Mouse (Mus musculus) kidney, postnatal 36 days (tissue): ENCODE measurements at regions not wholly inside any gene's neighbourhood (a gene's known extent, or its start where the extent isn't known, plus 50 kb on each side); places are given as distances from the start of the nearest gene placed in this dataset.
A peak's percentile ranks its signal among the peaks of the same experiment; 100 is the strongest.
"Not testable (repeated sequence)": the region's sequence is repeated elsewhere in the genome, so short reads cannot be mapped to it uniquely, and the experiment has no call there.

Source experiments
- DNase-seq, 2 experiments: peaks; one replicate each; pipeline ENCODE4 v3.0.0; 2021 to 2022; ENCODE audit warnings: mixed read lengths in 2 of 2

DNA sequence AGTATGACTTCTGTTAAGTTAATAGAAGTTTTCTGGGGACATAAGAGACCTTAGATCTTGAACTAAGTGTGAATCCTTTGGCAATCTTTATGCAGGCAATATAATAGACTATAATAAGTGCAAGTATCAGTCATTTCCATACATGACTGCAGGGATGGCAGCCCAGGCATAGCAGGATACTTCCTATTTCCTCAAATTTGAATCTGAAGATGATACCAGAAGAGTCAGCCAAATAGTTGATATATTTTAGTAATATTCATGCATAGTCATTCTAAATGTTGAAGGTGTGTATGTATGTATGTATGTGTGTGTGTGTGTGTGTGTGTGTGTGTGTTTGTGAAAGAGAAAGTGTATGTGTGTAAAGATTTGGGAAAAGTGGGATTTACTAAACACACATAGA is 64.3 kb downstream of the Prl2c2 start:
- DNase-seq, result not testable (repeated sequence)

DNA sequence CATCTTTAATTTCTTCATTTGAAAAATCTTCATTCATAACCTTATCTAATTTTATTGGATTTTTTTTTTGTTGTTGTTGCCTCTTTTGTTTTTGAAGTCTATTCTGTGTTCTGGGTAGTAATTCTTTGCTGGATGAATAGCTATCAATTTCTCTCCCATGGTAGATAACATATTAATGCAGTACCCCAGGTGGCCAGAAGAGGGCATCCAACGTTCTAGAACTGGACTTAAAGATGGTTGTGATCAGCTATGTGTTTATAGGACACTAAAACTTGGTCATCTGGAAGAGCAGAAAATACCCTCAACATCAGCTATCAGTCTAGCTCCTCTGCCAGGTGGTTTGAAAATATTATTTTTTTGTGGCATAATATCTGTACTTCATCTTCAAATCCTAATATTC is 70.1 kb downstream of the Prl2c2 start:
- DNase-seq, result peak in 1 of 2 experiments; percentile 51

DNA sequence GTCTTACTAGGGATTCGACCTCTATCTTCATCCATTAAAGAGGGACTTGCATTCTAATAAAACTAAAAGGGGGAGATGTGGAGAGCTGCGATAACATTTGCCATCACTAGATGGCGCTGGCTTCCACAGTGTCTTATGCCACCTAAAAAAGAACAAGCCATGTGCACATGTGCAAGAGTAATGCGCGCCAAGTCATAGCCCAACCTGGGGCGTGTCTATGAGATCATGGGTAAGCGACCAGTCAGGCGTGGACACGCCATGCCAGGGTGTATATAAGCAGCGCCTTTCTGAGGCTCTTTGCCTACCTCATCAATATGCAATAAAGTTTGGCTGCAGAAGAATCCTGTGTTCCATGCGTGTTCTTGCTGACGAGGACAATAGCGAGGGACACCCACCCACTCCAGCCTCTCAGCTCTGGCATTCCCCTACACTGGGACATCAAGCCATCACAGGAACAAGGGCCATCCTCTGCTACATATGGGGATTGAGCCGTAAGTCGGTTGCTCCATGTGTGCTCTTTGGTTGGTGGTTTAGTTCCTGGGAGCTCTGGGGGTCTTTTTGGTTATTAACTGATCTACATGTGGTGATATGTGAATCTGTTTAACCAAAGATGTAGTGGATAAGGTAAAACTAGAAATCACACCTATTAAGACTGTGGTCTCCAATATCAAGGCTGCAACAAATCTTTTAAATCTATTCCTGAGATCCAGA is 73.1 kb downstream of the Prl2c2 start:
- not testable (repeated sequence) for DNase-seq

DNA sequence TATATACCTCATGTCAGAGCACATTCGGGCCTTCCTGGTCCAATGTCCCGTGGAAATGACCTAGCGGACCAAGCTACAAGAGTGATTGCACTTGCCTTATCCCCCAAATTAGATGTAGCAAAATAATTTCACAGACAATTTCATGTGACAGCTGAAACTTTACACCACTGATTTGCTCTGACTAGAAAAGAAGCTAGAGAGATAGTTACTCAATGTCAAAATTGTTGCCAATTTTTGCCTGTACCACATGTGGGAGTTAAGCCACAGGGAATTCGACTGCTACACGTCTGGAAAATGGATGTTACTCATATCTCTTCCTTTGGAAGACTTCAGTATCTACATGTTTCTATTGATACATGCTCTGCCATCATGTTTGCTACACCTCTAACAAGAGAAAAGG is 74.6 kb downstream of the Prl2c2 start:
- DNase-seq, result no peak

DNA sequence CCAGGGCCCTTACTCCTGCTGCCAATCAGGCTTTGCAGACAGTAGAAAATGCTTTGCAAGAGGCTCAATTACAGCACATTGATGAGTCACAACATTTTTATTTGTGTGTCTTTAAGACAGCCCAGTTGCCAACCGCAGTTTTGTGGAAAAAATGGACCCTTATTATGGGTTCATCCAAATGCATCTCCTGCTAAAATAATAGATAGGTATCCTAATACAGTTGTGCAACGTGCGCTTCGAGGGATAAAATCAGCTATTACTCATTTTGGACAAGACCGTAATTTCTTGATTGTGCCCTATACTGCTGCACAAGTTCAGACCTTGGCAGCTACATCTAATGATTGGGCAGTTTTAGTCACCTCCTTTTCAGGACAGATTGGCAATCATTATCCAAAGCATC is 75.4 kb downstream of the Prl2c2 start:
- DNase-seq, result no peak

DNA sequence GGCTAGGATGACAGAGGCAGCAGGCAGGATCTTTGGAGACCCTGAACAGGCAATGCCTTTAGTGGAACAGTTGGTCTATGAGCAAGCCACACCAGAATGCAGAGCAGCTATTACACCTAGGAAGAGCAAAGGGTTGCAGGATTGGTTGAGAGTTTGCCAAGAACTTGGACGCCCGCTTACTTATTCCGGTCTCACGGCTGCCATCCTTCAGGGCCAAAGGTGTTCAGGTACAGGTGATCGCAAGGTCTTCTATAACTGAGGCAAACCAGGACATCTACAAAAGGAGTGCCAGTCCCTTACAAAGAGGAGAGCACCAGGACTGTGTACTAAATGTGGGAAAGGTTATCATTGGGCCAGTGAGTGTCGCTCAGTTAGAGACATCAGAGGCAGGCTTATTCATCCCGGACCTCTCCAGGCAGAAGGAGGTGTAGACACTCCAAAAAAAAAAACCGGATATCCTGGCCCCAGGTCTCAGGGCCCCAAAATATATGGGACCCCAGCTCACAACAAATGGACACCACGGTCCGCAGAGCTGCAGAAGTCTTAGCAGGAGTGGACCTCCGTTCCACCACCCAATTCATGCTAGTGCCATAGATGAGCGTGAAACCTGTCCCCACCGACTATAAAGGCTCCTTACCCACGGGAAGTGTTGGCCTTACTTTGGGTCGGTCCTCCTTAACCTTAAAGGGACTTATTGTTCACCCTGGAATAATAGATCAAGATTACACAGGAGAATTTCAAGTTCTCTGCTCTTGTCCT is 77.4 kb downstream of the Prl2c2 start:
- DNase-seq, result no peak

DNA sequence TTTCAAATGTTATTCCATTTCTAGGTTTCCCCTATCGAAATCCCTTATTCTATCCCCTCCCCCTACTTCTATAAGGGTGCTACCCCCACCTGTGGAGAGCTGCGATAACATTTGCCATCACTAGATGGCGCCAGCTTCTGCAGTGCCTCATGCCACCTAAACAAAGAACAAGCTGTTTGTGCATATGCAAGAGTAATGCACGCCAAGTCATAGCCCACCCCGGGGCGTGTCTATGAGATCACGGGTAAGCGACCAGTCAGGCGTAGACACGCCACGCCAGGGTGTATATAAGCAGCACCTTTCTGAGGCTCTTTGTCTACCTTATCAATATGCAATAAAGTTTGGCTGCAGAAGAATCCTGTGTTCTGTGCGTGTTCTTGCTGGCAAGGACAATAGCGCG is 79.6 kb downstream of the Prl2c2 start:
- DNase-seq, result peak in 1 of 2 experiments; percentile 8

DNA sequence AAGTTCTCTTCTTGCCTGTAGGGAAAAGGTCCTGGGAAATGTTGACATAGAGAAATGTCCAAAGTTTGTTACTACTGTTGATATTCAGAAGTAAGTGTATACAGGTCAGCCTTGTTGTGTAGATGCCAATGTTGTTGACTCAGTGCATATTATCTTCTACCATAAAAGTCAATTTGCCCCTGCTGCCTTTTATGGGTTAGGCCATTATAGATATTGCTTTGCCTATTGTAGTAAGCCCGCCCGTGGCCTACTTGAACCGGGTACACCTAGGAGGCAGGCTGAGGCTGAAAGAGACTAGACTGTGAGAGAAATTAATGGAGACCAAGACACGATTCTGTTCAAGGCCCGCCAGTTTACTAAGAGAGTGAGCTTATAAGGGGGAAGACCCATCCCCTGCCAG is 92.3 kb downstream of the Prl2c2 start:
- DNase-seq, result no peak

DNA sequence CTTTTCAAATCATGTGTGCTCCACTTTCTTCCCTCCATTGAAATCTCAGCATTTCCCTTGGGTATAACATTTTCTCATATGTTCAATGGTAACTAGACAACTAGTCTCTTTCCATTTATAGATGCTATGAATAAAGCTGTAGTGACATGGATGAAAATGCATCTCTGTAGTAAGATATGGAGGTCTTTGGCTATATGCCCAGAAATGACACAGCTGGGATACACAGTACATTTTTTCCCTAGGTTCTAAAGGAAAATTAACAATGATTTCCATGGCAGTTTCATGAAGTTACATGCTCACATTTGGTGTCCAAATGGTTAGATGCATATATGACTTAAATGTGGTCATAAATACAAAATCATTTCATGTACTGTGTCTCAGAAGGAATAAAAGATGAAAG is 99.0 kb downstream of the Prl2c2 start:
- DNase-seq, result no peak

DNA sequence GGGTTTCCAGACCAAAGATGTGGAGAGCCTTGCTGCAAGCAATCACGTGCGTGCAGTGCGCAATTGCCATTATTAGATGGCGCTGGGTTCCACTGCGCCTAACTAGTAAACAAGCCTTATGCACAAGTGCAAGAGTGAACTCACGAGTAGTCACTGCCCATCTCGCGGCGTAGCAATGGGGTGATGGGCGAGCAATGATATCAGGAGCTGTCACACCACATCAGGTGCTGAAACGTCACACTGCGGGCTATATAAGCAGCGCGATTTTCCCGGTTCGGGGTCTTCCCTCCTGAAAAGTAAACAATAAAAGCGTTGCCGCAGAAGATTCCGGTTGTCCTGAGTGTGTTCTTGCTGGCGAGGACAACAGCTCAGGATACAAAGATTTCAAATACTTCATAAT is 89.8 kb upstream of the Prl2c3 start:
- DNase-seq, result not testable (repeated sequence)

DNA sequence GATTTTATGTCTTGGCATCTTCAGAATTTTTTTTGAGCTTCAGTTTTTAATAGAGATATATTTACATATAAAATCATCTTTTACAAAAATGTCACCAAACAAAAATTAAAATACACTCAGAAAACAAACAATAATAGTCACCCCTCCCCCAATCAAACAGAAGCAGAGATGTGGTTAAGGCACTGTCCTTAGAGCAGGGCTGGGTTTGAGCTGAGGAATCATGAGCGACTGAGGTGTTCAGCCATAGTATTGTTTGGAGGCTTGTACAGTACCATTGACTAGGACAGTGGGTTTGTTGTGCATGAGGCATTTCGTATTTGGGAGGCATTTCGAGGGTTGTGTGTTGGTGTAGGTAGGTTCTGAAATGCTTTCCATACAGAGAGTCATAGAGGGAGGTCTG is 79.6 kb upstream of the Prl2c3 start:
- not testable (repeated sequence) for DNase-seq

DNA sequence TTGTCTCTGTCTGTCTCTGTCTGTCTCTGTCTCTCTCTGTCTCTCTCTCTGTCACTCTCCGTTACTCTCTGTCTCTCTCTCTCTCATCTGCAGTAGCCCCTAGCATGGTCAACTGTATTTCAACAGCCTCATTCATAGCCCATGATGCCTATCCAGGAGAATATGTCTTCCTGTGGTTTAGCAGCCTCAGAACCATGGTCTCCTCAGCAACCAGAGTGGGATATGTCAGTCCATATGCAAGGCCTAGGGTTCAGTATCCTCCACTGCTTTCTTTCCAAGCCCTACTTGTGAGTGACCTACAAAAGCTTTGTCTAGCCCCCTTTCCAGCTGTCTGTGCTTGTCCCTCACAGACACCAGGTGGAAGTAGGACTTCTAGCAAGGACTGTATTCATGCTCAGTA is 65.1 kb upstream of the Prl2c3 start:
- DNase-seq, result not testable (repeated sequence)

DNA sequence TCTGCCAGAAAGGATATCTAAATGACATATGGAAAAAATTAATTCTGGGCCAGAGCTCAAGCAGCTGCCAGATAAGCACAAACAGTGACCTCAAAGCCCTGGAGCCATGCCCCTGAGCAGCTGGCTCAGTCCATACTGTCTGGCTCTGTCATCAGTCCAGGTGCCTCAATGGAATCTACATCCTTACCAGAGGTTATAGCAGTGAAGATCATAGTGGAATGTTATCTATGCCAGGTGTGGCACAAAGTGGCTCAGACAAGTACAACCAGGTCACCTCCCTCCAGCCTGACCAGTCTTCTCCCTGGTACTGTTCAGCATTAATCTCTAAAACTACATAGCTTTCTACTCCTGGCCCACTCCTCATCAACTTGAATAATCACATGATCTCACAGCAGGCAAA is 64.4 kb upstream of the Prl2c3 start:
- DNase-seq, result no peak

DNA sequence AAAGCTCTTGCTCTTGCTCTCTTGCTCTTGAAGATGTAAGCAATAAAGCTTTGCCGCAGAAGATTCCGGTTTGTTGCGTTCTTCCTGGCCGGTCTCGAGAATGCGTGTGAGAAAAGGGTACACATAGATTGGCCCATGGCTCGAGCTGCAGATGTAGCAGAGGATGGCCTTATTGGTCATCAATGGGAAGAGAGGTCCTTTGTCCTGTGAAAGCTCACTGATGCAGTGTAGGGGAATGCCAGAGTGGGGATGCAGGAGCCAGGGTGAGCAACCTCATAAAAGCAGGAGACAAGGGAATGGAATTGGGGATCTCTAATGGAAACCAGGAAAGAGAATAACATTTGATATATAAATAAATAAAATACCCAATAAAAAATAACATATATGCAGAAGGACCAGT is 63.7 kb upstream of the Prl2c3 start:
- not testable (repeated sequence) for DNase-seq

DNA sequence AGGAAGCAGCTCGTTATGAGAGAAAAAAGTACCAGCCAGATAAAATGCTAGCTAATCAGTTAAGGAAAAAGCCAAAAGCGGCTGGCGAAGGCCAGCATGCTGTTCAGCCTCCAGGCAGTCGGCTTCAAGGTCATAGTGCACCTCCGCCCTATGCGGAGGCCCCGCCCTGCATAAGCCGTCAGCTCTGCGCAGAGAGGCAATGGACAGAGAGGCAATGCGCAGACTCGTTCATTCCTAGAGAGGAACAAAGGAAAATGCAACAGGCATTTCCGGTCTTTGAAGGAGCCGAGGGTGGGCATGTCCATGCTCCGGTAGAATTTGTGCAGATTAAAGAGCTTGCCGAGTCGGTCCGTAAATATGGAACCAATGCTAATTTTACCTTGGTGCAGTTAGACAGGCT is 61.1 kb upstream of the Prl2c3 start:
- DNase-seq, result not testable (repeated sequence)

DNA sequence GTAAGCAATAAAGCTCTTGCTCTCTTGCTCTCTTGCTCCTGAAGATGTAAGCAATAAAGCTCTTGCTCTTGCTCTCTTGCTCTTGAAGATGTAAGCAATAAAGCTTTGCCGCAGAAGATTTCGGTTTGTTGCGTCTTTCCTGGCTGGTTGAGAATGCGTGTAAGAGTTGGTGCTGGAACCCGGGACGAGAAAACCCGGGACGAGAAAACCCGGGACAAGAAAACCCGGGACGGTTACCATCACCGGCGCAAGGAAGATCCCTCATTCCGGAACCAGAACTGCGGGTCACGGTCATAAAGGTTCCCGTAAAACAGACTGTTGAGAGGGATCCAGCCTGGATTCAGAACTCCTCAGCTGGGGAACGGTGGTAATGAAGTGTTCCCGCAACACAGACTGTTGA is 60.1 kb upstream of the Prl2c3 start:
- not testable (repeated sequence) for DNase-seq
